Mouse (Mus musculus) stomach, embryonic 14.5 days (tissue): Measurements from ENCODE around the gene Dock8. TPM values are rescaled to one million over a fixed set of nuclear protein-coding genes. Genes with fewer than 3 reads are reported as not detected.

ENCODE experiments used
- ATAC-seq: fragments of 200-750 bp; cut with Nextera tagmentation; 2 replicates; pipeline ENCODE4 v1.8.0; 2017; ENCODE audit warnings: low read depth, moderate TSS enrichment; ENCODE audit not compliant: insufficient number of reproducible peaks, insufficient read depth, low FRiP score
- H3K27ac ChIP-seq: fragments of 300-500 bp; sonication (generic); 2 replicates; pipeline ENCODE4 v1.5.1; 2014; ENCODE audit warnings: mild to moderate bottlenecking, low read length, moderate library complexity, mixed read lengths
- H3K27me3 ChIP-seq: fragments of 300-500 bp; sonication (generic); 2 replicates; pipeline ENCODE4 v1.6.1; 2014; ENCODE audit warnings: low read length, control low read depth, mixed read lengths; ENCODE audit not compliant: control insufficient read depth, insufficient read depth
- H3K36me3 ChIP-seq: fragments of 300-500 bp; sonication (generic); 2 replicates; pipeline ENCODE4 v1.6.1; 2014; ENCODE audit warnings: mild to moderate bottlenecking, control low read depth, low read length, moderate library complexity, mixed read lengths; ENCODE audit not compliant: control insufficient read depth, insufficient read depth
- H3K4me1 ChIP-seq: fragments of 300-500 bp; sonication (generic); 2 replicates; pipeline ENCODE4 v1.6.1; 2014; ENCODE audit warnings: low read length, control low read depth, mixed read lengths; ENCODE audit not compliant: control insufficient read depth, insufficient read depth
- H3K4me2 ChIP-seq: fragments of 300-500 bp; sonication (generic); replicated peaks from 2 replicates; pipeline ENCODE4 v1.6.1; 2014; ENCODE audit warnings: low read depth, low read length, control low read depth
- H3K4me3 ChIP-seq: fragments of 300-500 bp; sonication (generic); 2 replicates; pipeline ENCODE4 v1.5.1; 2014; ENCODE audit warnings: low read depth, low read length, control low read depth
- H3K9ac ChIP-seq: fragments of 300-500 bp; sonication (generic); replicated peaks from 2 replicates; pipeline ENCODE4 v1.6.1; 2014; ENCODE audit warnings: low read depth, mild to moderate bottlenecking, control low read depth, low read length, moderate library complexity, mixed read lengths
- H3K9me3 ChIP-seq: fragments of 300-500 bp; sonication (generic); 2 replicates; pipeline ENCODE4 v1.6.1; 2016; ENCODE audit warnings: low read depth, low read length, control low read depth; ENCODE audit not compliant: control insufficient read depth
- WGBS: fragments of 180-500 bp; shearing (Covaris S2); extraction: QIAGEN DNeasy Blood & Tissue Kit; methylation state at CpG from one replicate; pipeline ENCODE4 v1.1.7; 2014; 5-methylcytosine and 5-hydroxymethylcytosine counted together
- polyA plus RNA-seq: library from polyadenylated mRNA; unstranded; fragments of >200 nt; fragmentation: Nextera tagmentation; extraction: Ambion mirVana; gene quantifications from 2 replicates; pipeline ENCODE4 v1.2.1, GENCODE M21; 2014

The Dock8 gene
- polyA plus RNA-seq, 1 experiment from 2014 or later, result 10.7 TPM

- Histone ChIP-seq H3K36me3 (no peaks in the 10 kb centered on the region), H3K27me3 (no peaks in the 10 kb centered on the region), H3K9me3 (no peaks in the 10 kb centered on the region), H3K4me3 (no peak overlapping the region), H3K4me2 (no peak overlapping the region), H3K4me1 (no peaks in the 10 kb centered on the region), H3K9ac (no peak overlapping the region), H3K27ac (no peak overlapping the region)
- 72% methylated on average over 7 of the region's 7 CpGs for WGBS
- no peak for ATAC-seq
Measured at GRCm38 (mm10) chr19:25077636-25078035, 78.3 kb downstream of the Dock8 start.

- Histone ChIP-seq H3K9me3 (no peaks in the 10 kb centered on the region), H3K27me3 (no peaks in the 10 kb centered on the region), H3K27ac (no peak overlapping the region), H3K4me1 (no peaks in the 10 kb centered on the region), H3K9ac (no peak overlapping the region), H3K4me3 (no peak overlapping the region), H3K36me3 (no peaks in the 10 kb centered on the region), H3K4me2 (no peak overlapping the region)
- WGBS, result 64% methylated on average over 8 of the region's 8 CpGs
- no peak for ATAC-seq
Measured at GRCm38 (mm10) chr19:25078130-25078529, 78.8 kb downstream of the Dock8 start.

GRCm38 (mm10) chr19:25080166-25080565, 80.8 kb downstream of the Dock8 start:
- no peak overlapping the region for H3K4me2 ChIP-seq
- no peak overlapping the region for H3K4me3 ChIP-seq
- no peaks in the 10 kb centered on the region for H3K36me3 ChIP-seq
- no peak overlapping the region for H3K27ac ChIP-seq
- no peaks in the 10 kb centered on the region for H3K27me3 ChIP-seq
- no peak for ATAC-seq
- H3K9ac ChIP-seq, result no peak overlapping the region
- H3K9me3 ChIP-seq, result no peaks in the 10 kb centered on the region
- H3K4me1 ChIP-seq, result no peaks in the 10 kb centered on the region
- WGBS, result 91% methylated on average over 5 of the region's 5 CpGs

GRCm38 (mm10) chr19:25082839-25083238, 83.5 kb downstream of the Dock8 start:
- Histone ChIP-seq H3K4me3 (no peak overlapping the region), H3K27me3 (no peaks in the 10 kb centered on the region), H3K36me3 (no peaks in the 10 kb centered on the region), H3K27ac (no peak overlapping the region), H3K9ac (no peak overlapping the region), H3K9me3 (no peaks in the 10 kb centered on the region), H3K4me2 (no peak overlapping the region), H3K4me1 (no peaks in the 10 kb centered on the region)
- ATAC-seq, result no peak
- 86% methylated on average over 2 of the region's 2 CpGs for WGBS

- Histone ChIP-seq H3K4me3 (no peak overlapping the region), H3K9ac (no peak overlapping the region), H3K4me2 (no peak overlapping the region), H3K27ac (no peak overlapping the region), H3K4me1 (no peaks in the 10 kb centered on the region), H3K9me3 (no peaks in the 10 kb centered on the region), H3K36me3 (no peaks in the 10 kb centered on the region), H3K27me3 (no peaks in the 10 kb centered on the region)
- WGBS, result 49% methylated on average over 7 of the region's 7 CpGs
- ATAC-seq, result no peak
Measured at GRCm38 (mm10) chr19:25087181-25087580, 87.8 kb downstream of the Dock8 start.

GRCm38 (mm10) chr19:25089746-25090145, 90.4 kb downstream of the Dock8 start:
- no peak for ATAC-seq
- no peak overlapping the region for H3K9ac ChIP-seq
- H3K4me3 ChIP-seq, result no peak overlapping the region
- no peaks in the 10 kb centered on the region for H3K9me3 ChIP-seq
- H3K36me3 ChIP-seq, result no peaks in the 10 kb centered on the region
- H3K27me3 ChIP-seq, result no peaks in the 10 kb centered on the region
- H3K27ac ChIP-seq, result no peak overlapping the region
- H3K4me2 ChIP-seq, result no peak overlapping the region
- H3K4me1 ChIP-seq, result no peaks in the 10 kb centered on the region
- 87% methylated on average over 7 of the region's 7 CpGs for WGBS

- WGBS, result 40% methylated on average over 3 of the region's 3 CpGs
- no peak overlapping the region for H3K4me2 ChIP-seq
- H3K27ac ChIP-seq, result no peak overlapping the region
- no peaks in the 10 kb centered on the region for H3K4me1 ChIP-seq
- H3K9ac ChIP-seq, result no peak overlapping the region
- H3K4me3 ChIP-seq, result no peak overlapping the region
- no peaks in the 10 kb centered on the region for H3K27me3 ChIP-seq
- no peaks in the 10 kb centered on the region for H3K36me3 ChIP-seq
- no peaks in the 10 kb centered on the region for H3K9me3 ChIP-seq
- ATAC-seq, result no peak
Measured at GRCm38 (mm10) chr19:25095135-25095534, 95.8 kb downstream of the Dock8 start.

GRCm38 (mm10) chr19:25096316-25096715, 97.0 kb downstream of the Dock8 start:
- no peak for ATAC-seq
- Histone ChIP-seq H3K4me1 (no peaks in the 10 kb centered on the region), H3K4me2 (no peak overlapping the region), H3K36me3 (no peaks in the 10 kb centered on the region), H3K4me3 (no peak overlapping the region), H3K9me3 (no peaks in the 10 kb centered on the region), H3K27ac (no peak overlapping the region), H3K27me3 (no peaks in the 10 kb centered on the region), H3K9ac (no peak overlapping the region)
- 64% methylated on average over 9 of the region's 9 CpGs for WGBS

GRCm38 (mm10) chr19:25096986-25097385, 97.7 kb downstream of the Dock8 start:
- no peaks in the 10 kb centered on the region for H3K27me3 ChIP-seq
- H3K4me2 ChIP-seq, result no peak overlapping the region
- WGBS, result 44% methylated on average over 4 of the region's 4 CpGs
- no peaks in the 10 kb centered on the region for H3K4me1 ChIP-seq
- no peak overlapping the region for H3K4me3 ChIP-seq
- ATAC-seq, result no peak
- H3K9ac ChIP-seq, result no peak overlapping the region
- H3K36me3 ChIP-seq, result no peaks in the 10 kb centered on the region
- no peak overlapping the region for H3K27ac ChIP-seq
- no peaks in the 10 kb centered on the region for H3K9me3 ChIP-seq
